Mouse (Mus musculus) kidney, adult 11 months (tissue): ENCODE data around the gene Ccdc182.

ENCODE experiments used
- DNase-seq: peaks from one replicate; pipeline ENCODE4 v3.0.0; 2022

Gene Ccdc182

GRCm38 (mm10) chr11:88281428-88282119 is 12.3 kb upstream of the Ccdc182 start:
- DNase-seq = no peak

DNA sequence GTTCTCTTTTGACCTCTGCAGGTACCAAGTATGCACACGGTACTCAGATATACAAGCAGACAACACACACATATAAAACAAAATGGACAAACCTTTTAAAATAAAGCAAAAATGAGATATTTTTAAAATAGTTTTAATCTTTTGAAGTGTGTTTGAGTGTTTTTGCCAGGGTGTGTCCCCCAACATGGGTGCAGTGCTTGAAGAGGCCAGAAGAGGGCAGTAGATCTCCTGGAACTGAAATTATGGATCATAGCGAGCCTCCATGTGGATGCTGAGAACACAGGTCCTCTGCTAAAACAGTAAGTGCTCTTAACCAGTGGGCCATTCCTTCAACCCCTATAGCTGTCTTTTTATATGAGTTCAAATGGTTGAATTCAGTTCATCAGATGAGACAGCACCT is 11.3 kb upstream of the Ccdc182 start:
- DNase-seq = no peak

- no peak for DNase-seq
These were observed 7.8 kb upstream of the Ccdc182 start for GRCm38 (mm10) chr11:88286019-88286418.

GRCm38 (mm10) chr11:88288400-88288799 is 5.5 kb upstream of the Ccdc182 start:
- no peak for DNase-seq

DNA sequence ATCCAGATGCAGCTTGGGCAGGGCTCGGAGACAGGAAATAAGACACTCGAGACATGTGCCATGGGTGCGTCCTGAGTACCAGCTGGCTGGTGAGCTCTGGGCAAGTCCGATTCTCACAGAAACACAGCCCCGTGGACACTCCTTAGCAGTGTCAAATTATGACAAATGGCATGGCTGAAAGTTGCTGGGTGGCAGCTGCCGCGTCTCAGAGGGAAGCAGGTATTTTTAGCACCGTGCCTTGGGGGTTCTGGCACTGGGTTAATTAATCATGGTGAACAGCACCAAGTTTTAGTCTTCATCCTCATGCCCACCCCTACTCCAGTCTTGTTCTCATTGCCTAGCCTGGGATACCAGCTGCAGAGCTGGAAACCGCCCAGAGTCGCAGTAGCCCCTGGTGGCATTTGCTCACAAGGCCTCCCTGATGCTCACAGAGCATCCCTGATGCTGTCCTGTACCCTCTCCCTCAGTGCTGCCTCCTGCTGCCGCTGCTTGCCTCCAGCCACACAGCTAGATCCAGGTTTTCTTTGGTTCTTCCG is 5.0 kb upstream of the Ccdc182 start:
- no peak for DNase-seq

GRCm38 (mm10) chr11:88291245-88291644 is 2.6 kb upstream of the Ccdc182 start:
- DNase-seq = no peak

DNA sequence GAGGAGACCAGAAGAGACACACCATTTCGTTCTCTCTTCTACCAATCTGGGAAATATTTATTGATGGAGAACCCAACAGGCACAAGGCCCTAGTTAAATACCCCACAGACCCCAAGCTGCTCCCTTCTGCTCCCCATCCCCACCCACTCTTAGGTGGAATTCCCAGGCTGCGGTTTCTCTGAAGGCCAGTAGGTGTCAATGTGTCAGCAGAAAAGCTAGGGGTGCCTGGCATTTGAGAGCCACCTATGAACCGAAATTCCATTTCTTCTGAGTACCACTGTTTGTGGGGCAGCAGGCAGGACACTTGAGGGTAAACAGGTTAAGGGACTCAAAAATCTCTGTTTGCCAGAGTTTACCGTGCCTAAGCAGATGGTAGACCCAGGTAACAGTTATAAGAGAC is 2.2 kb upstream of the Ccdc182 start:
- no peak for DNase-seq

- DNase-seq = no peak
These were observed 494 bp downstream of the Ccdc182 start for GRCm38 (mm10) chr11:88294394-88294710.

DNA sequence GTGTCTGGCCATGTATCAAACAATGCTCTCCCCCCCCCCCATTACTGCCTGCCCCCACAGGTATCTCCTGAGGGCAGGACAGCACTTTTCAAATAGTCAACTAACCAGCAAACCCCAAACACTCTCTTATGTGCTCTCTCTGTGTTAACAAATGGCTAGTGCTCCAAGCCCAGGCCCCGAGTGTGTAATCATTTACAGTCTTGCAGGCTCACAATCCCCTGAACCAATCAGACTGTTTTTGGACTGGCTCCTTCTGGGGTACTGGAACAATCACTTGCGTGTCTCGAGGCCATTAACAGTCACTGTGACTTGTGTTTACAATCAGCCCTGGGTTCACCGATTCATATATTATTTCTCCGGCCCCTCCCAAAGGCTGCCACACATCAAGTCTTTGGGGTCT is 1.4 kb downstream of the Ccdc182 start:
- peak; percentile 66 for DNase-seq

DNA sequence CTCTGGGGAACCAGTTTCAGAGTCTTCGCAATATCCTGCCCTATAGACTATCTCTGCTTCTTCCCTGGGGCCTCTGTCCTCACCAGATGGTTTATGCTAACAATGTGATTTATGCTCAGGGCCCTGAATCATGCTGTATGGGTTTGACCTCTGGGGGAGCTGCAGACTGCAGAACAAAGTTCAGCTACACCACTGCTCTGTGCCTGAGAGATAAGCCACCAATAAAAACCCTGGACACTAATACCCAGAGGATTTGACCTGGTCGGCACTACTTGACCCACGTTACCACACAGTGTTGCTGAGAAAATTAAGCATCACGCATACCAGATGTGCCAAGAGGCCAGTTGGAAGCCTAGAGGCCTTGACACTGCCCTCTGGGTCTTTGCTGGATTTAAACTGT is 3.7 kb downstream of the Ccdc182 start:
- DNase-seq = peak; percentile 59

GRCm38 (mm10) chr11:88299345-88299744 is 5.5 kb downstream of the Ccdc182 start:
- no peak for DNase-seq

- peak; percentile 35 for DNase-seq
These were observed 7.8 kb downstream of the Ccdc182 start for GRCm38 (mm10) chr11:88301619-88302018.

- DNase-seq = no peak
These were observed 11.9 kb downstream of the Ccdc182 start for GRCm38 (mm10) chr11:88305759-88306158.

- peak; percentile 10 for DNase-seq
These were observed 14.0 kb downstream of the Ccdc182 start for GRCm38 (mm10) chr11:88307616-88308543.

DNA sequence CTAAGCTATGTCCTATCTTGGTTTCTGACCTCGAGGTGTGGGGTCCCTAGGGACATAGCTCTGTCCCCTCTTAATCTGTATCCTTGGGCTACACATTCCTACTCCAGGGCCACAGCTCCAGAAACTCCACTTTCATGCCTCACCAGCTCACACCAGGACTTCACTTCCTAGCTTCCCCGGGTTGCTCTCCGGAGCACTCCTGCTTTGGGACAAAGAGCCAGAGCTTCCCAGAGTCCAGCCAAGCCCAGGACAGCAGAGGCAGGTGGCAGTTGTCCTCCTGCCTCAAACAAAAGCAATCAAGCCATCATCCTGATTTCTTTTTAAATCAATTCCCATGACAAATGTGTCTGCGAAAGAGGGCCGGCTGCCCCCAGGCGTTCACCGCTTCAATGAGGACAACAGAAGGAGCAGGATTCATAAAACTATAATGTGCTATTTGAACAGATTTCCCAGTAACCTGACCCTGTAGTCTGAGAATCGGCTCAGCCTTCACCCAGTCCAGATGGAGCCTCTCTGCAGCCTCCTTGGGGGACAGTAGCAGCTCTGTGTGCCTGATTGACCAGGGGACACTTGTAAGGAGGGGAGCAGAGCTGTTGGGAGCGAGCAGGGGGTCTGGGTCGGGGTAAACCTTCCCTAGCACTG is 15.3 kb downstream of the Ccdc182 start:
- no peak for DNase-seq

- no peak for DNase-seq
These were observed 16.9 kb downstream of the Ccdc182 start for GRCm38 (mm10) chr11:88310773-88311172.

DNA sequence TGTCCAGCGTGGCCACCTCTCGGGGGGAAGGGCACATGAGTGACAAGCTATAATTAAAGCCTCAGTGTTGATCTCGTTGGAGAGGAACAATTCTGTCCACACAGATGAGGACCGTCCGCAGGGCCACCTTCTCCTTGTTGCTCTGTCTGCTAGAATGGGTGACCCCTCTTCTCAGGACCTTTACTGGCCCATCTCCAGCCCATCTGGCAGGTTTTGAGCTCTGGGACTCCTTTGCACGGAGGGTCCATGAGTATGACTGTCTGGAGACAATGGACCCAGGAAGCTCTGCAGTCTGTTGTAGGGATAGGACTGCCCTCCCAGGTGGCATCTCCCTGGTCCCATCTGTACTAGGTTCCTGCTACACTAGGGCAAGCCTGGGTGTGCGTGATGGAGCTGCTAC is 17.7 kb downstream of the Ccdc182 start:
- DNase-seq = no peak

DNA sequence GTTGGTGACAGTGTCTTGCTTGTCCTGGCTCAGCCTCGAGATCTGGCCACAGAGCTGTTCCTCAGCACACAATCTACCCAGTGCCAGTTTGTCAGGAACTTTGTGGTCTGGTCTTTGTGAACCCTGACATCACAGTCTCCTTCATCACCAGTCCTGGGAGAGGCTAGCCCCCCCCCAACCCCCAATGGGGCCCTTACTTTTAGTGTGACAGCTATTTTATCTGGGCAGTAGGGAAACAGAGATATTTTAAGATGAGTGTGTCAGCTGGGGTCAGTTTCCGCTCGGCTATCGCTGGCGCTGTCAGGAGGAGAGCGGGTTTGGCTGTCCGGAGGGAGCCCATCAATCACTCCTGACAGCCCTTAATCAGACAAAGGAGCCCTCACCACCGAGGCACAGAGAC is 19.7 kb downstream of the Ccdc182 start:
- peak; percentile 18 for DNase-seq

GRCm38 (mm10) chr11:88314471-88314870 is 20.6 kb downstream of the Ccdc182 start:
- no peak for DNase-seq

GRCm38 (mm10) chr11:88315393-88315792 is 21.5 kb downstream of the Ccdc182 start:
- no peak for DNase-seq

- DNase-seq = no peak
These were observed 25.0 kb downstream of the Ccdc182 start for GRCm38 (mm10) chr11:88318850-88319249.

DNA sequence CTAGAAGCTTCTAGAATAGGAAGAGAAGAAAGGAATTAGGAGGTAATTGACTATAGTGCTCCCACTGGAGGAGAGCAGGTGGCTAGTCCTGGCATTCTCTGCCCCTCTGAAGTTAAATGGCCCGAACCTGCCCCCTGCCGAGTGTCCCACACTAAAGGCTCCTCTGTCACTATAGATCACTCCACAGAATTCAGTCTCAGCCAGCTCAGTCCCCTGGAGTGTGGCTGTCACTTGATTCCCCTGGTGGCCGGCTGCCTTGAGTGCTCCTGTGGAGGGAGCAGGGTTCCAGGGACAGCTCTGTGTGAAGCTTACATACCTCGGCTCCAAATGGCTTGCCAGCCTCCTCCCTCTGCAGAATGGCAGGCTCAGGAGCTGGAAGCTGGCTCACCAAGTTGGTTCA is 33.2 kb downstream of the Ccdc182 start:
- no peak for DNase-seq

- DNase-seq = no peak
These were observed 35.1 kb downstream of the Ccdc182 start for GRCm38 (mm10) chr11:88328813-88329595.
